Mouse (Mus musculus) NIH3T3 (cell line): ENCODE data around the gene Kidins220.

Experiments
- DNase-seq: peaks from one replicate; pipeline ENCODE4 v3.0.0-alpha.2; 2012; ENCODE audit warnings: low read depth

Gene Kidins220

GRCm38 (mm10) chr12:25026308-25026707, 51.6 kb downstream of the Kidins220 start:
- DNase-seq, result no peak

- peak; percentile 77 for DNase-seq
Measured at GRCm38 (mm10) chr12:25027416-25027815, 52.7 kb downstream of the Kidins220 start.

- no peak for DNase-seq
Measured at GRCm38 (mm10) chr12:25033662-25034337, 59.1 kb downstream of the Kidins220 start.

DNA sequence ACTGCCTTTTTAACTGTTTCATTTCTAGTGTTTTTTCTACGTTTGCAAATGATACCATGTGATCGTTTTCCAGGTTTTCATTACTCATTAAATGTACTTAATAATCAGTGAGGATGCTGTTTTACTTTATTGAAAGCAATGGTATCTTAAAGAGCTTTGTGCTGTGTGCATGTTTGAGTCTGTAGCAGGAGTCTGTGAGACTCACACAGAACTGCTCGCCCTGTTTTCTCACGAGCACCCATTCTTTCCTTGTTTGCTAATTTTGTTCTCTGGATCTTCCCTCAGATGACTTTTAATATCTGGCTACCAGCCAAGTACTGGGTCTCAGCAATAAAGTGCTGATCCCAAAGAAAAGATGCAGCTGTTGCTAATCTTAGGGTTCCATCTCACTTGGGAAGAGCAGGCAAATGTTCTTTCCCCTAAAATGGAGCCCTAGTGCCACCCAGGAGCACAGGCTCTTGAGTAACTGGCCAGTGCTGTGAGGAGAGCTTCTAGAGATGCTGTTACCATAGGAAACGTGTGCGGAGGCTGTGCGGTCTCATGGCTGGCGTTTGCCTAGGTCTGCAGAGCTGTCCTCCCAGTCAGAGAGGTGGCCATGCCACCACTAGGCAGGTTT, 59.7 kb downstream of the Kidins220 start:
- DNase-seq, result no peak

DNA sequence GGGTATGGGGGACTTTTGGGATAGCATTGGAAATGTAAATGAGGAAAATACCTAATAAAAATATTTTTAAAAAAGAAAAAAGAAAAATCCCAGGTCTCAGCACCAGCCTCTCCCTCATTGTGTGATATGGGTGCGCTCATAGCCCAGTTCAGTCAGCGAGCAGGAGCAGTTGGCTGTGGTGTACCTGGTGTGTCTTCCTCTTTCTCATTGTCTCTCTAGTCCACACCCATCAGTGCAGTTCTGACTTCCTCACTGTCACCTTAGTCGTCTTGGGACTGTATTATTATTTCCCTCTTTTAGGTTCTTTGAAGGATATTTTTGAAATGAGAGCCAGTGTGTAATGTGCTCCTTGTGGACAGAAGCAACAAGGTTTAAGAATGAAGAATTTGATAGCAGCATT, 61.3 kb downstream of the Kidins220 start:
- no peak for DNase-seq

- DNase-seq, result no peak
Measured at GRCm38 (mm10) chr12:25037222-25037621, 62.5 kb downstream of the Kidins220 start.

DNA sequence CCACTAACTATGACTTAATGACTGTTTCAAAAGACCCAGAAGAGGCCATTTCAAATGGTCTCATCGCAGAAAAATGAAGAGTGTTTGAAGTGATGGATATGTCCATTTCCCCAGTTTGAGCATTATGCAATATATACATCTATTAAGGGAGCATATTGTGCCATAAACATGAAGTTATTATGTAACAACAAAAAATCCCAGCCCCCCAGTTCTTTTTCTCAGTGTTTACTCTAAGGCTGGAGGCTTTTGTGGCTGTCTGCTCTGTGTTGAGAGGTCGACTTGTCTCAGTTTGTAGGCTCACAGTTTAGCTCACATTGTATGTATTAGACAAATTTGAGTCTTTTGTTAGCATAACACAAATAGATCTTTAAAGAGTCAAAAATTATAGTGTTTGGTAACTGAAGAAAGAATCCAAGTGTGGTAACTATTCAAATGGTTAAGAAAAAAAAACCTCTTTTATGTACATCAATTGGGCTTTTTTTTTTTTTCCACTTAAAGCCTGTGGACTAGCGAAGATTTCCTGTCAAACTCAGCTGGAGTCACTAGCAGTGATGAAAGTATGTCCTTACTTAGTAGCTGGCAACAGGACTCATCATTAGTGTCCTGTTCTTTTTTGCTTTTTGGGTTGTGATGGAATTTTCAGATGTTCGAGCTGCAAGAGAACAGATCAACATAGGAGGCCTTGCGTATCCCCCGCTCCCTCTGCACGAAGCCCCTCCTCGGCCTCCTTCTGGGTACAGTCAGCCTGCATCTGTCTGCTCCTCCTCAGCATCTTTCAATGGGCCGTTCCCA, 63.2 kb downstream of the Kidins220 start:
- DNase-seq, result no peak

DNA sequence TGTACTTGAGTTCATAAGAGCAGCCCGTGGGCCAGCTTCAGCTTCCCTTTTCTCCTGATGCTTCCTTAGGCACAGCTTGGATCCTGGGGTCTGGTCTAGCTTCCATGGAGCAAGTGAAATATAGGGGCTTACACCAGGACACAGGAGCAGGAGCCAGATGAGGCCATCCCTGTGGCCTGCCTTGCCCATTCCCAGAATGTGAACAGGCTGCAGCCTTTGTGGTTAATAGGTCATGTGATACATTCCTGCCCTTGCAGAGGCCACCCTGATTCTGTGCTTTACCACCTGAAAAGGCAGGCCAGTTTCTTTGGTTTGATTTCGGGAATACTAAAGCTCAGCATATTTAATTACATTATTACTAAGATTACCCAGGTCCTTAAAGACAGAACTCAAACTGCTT, 69.3 kb downstream of the Kidins220 start:
- no peak for DNase-seq

DNA sequence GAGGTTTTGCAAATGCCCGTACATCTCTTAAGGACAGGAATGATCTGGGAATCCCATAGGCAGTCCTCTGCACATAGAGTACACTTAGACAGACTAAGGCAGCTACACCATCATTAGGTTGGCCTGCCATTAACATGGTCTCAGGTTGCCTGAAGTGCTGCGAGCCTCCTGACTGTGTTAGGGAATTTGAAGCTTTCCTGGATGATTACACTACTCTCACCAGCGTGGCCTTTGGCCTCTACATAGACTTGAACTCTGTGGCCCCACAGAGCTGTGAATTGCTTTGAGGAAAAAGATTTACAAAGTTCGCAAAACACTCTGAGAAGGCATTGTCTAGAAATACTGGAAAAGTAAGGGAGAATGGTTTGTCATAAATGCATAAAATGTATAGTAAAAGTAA, 69.9 kb downstream of the Kidins220 start:
- no peak for DNase-seq

DNA sequence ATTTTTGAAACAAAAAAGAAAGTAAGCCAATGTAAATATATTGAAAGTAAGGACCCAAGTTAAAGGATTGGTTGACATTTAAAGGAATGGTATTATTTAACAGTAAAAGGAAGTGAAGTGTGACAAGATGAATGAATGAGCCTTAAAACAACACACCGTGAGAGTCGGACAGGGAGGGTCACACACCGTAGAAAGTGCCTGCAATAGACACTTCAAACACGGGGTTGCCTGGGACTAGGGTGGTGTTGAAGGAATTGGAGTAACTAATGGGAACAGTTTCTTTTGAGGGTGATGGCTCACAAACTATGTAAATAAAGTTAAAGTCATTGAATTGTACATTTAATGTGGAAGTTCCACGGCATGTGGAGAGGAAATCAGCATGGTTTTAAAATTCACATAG, 74.5 kb downstream of the Kidins220 start:
- no peak for DNase-seq

GRCm38 (mm10) chr12:25054511-25054910, 79.8 kb downstream of the Kidins220 start:
- no peak for DNase-seq

GRCm38 (mm10) chr12:25054963-25055362, 80.2 kb downstream of the Kidins220 start:
- DNase-seq, result no peak

- peak; percentile 75 for DNase-seq
Measured at GRCm38 (mm10) chr12:25059487-25060200, 84.9 kb downstream of the Kidins220 start.

- no peak for DNase-seq
Measured at GRCm38 (mm10) chr12:25060901-25061300, 86.2 kb downstream of the Kidins220 start.

DNA sequence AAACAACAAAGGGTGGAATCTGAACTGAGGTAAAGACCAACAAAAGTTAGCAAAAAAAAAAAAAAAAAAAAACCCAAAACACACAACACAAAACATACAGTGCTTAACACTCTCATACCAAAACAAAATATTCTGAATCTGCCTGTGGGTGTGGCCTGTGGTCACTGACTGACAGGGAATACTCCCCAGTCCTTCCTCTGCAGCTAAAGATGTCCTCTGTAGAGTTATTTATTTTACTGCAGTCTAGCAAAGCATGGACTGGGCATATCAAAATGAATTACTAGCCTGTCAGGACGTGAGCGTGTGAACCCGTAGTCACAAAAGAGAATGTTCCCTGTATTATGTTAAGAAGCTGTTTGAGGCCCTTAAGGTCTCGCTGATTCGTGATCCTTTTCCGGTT, 87.5 kb downstream of the Kidins220 start:
- DNase-seq, result no peak

DNA sequence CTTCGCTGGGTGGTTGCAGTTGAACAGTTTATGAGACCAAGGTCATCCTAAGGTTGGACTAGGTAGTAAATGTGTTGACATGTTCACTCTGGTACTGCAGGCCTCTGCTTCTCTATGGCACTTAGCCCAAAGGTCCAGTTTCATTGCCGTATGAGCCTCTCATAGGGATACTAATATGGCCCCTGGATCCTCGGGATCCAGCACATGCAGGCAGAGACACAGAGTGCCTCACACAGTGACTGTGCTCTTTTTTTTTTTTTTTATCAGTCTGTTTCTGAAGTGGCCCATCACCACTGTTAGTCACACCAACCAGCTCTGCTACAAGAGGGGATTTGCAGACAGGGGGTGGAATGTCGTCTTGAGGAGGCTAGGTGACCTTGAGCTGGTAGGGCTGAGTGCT, 98.6 kb downstream of the Kidins220 start:
- no peak for DNase-seq

DNA sequence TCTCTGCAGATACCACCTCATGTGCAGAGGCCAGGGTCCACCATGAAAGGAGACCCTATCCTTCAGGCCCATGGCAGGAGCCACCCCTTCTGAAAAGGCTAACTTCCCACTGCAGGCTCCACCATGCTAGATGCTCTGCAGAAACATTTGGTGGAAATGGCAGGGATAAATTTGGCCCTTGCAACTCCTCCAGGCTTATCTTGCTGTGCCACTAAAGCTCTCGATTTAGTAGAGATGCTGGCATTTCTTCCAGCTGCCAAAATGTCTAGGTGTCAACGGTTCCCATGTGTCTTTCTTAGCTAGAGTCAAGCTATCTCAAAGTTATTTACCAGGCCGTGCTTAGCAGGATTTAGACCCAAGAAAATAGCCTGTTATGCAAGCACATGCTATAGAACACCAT, 99.6 kb downstream of the Kidins220 start:
- no peak for DNase-seq

GRCm38 (mm10) chr12:25083260-25084178, 108.8 kb downstream of the Kidins220 start:
- DNase-seq, result no peak

- DNase-seq, result peak; percentile 25
Measured at GRCm38 (mm10) chr12:25086966-25087365, 112.2 kb downstream of the Kidins220 start.

- no peak for DNase-seq
Measured at GRCm38 (mm10) chr12:25089433-25089832, 114.7 kb downstream of the Kidins220 start.

DNA sequence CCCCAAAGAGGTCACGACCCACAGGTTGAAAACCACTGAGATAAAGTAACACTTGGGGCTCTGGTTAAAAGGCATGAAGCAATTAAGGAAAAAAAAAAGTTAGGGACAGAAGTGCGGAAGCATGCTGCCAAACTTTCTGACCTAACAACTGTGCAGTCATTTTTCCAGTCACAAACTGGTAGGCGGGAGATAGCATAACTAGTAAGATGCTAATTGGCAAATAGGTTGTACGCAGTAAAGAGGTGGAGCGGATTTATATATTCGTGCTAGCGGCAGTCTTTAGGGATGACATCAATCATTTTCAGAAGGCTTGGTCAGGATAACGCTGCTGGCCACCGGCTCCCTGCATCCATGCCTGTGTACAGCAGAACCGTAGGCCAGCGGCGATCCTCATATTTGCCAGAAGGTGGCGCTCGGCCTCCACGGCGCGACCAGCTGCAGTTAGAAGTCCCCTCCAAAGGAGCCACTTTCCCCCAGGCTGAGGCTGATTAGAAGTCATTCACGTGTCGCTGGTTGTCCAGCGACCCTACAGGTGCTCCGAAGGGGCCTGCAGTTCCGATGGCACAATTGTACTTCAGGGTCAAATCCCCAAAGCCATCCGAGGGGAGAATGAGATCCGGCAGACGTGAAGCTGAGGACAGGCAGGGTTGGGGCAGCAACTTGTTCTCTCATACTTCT, 117.4 kb downstream of the Kidins220 start:
- DNase-seq, result peak; percentile 94
